Mouse (Mus musculus) C2C12 (cell line): ENCODE results near the gene Mrpl41. TPM values are rescaled to one million over a fixed set of nuclear protein-coding genes. Genes with fewer than 3 reads are reported as not detected.

Source experiments
- H3K27me3 ChIP-seq: one replicate; pipeline ENCODE4 v1.6.1; 2011; ENCODE audit not compliant: control insufficient read depth, insufficient read depth, insufficient read length
- H3K36me3 ChIP-seq: one replicate; pipeline ENCODE4 v1.6.1; 2011; ENCODE audit not compliant: control insufficient read depth, insufficient read depth
- H3K4me3 ChIP-seq: one replicate; pipeline ENCODE4 v1.5.1; 2011; ENCODE audit warnings: mild to moderate bottlenecking, control low read depth; ENCODE audit not compliant: poor library complexity, insufficient read depth, severe bottlenecking
- H3K79me2 ChIP-seq: one replicate; pipeline ENCODE4 v1.6.1; 2011; ENCODE audit not compliant: control insufficient read depth, insufficient read depth
- H3K79me3 ChIP-seq: one replicate; pipeline ENCODE4 v1.6.1; 2011; ENCODE audit warnings: low read depth, control low read depth
- H3ac ChIP-seq: one replicate; pipeline ENCODE3; 2011; ENCODE audit warnings: low read depth; ENCODE audit not compliant: control insufficient read depth, insufficient read length
- CEBPB ChIP-seq: IDR thresholded peaks from one replicate; pipeline ENCODE4 v1.6.1; 2011; ENCODE audit warnings: low read depth, mild to moderate bottlenecking, control low read depth, moderate library complexity
- CTCF ChIP-seq: IDR thresholded peaks from one replicate; pipeline ENCODE4 v1.5.1; 2011; ENCODE audit not compliant: control insufficient read depth, insufficient read depth, insufficient read length
- FOSL1 ChIP-seq: IDR thresholded peaks from one replicate; pipeline ENCODE4 v1.8.0; 2011; ENCODE audit warnings: mild to moderate bottlenecking, low read length; ENCODE audit not compliant: poor library complexity, insufficient read depth, severe bottlenecking
- MAX ChIP-seq: IDR thresholded peaks from one replicate; pipeline ENCODE4 v1.6.1; 2011; ENCODE audit warnings: mild to moderate bottlenecking, control low read depth
- MYOD1 ChIP-seq: IDR thresholded peaks from one replicate; pipeline ENCODE4 v1.6.1; 2011; ENCODE audit warnings: low read depth; ENCODE audit not compliant: control insufficient read depth, insufficient read length
- MYOG ChIP-seq: IDR thresholded peaks from one replicate; pipeline ENCODE4 v1.6.1; 2011; ENCODE audit not compliant: control insufficient read depth, insufficient read length; ENCODE audit errors: extremely low read depth
- USF1 ChIP-seq: IDR thresholded peaks from one replicate; pipeline ENCODE4 v1.6.1; 2011; ENCODE audit warnings: low read depth, mild to moderate bottlenecking, control low read depth, moderate library complexity
- long read RNA-seq, 2 experiments: library from polyadenylated mRNA; unstranded; transcript quantifications; one replicate each; pipeline ENCODE4 v2.0.0; 2019 to 2020
- polyA plus RNA-seq: library from polyadenylated mRNA; unstranded; fragments of >200 nt; fragmentation: generic; extraction: Trizol; gene quantifications from one replicate; pipeline ENCODE4 v1.2.1, GENCODE M21; 2012; ENCODE audit warnings: missing spikeins

The Mrpl41 gene
- polyA plus RNA-seq = 98.4 TPM
- long read RNA-seq, experiment 1, transcript Mrpl41-201 (2 exons, 776 nt) = major isoform, 36 of 42 reads
- long read RNA-seq, experiment 1, partial matches to known transcripts = 0 of 42 reads
- long read RNA-seq, experiment 1, other reads (novel, unspliced or antisense) = 6 of 42 reads
- long read RNA-seq, experiment 2, transcript Mrpl41-201 (2 exons, 776 nt) = major isoform, 16 of 18 reads
- long read RNA-seq, experiment 2, partial matches to known transcripts = 0 of 18 reads
- long read RNA-seq, experiment 2, other reads (novel, unspliced or antisense) = 2 of 18 reads

DNA sequence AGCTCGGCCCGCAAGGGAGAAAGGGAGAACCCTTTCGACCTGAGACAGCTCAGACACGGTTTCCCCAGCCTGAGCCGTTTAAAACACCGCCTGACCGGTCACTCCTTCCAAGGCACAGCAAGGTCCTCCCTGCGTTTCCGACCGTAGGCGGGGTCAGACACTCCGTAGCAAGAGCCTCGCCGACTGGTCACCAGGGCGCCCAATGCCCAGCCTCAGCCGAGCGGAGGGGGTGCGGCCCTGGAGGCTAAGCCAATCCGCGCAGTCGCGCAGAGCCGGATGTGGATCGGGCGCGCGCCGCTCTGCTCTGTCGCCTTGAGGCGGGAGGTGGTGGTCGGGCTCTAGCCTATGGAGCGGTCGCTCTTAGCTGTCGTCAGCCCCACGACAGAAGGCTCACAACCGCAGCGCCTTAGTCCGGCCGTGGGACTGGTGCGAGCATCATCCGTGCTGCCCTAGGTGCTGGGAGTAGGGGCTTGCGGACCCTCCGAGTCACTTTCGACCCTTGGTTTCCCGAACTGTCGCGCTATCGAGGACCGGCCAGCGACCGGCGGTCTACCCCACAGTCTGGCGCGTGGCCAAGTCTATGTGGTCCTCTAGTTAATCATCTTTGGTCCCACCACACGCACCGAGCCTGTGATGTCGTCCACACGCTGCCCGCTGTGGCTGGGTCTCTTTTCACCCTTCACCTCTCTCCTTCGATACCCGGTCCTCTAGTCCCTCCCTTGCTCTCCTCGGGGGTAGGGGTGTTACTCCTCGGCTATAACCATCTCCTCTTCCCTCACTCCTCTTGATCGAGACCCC is at the start of gene Mrpl41:
TSS of gene Mrpl41 (minus strand) at position 193 of the 798 bp plus-strand sequence.
- peaks cover 17% of the 10 kb centered on the region for H3K79me2 ChIP-seq
- TF ChIP-seq CTCF (no peak), MYOD1 (no peak), FOSL1 (no peak), USF1 (no peak), CEBPB (no peak), MYOG (no peak), MAX (peak; percentile 61)
- H3ac ChIP-seq = peak within 1 kb of the TSS; percentile 76
- peak within 1 kb of the TSS; percentile 87 for H3K4me3 ChIP-seq
- no peaks in the 10 kb centered on the region for H3K27me3 ChIP-seq
- H3K36me3 ChIP-seq = peaks cover 24% of the 10 kb centered on the region
- H3K79me3 ChIP-seq = peaks cover 12% of the 10 kb centered on the region

DNA sequence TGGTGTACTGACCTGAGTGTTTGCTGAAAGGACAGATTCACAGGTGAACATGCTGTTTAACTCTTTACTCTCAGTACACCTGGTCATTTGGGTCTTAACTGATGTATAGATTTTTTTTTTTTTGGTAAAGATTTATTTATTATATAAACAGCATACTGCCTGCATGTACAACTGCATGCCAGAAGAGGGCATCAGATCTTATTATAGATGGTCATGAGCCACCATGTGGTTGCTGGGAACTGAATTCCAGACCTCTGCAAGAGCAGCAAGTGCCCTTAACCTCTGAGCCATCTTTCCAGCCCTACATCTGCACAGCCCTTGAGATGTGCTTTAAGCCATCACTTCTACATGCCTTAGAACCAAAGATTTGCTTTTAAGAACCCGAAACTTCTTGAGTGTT is 47.8 kb upstream of the Mrpl41 start:
- TF ChIP-seq MAX = no peak
- no peak for TF ChIP-seq USF1
- TF ChIP-seq MYOD1 = no peak
- no peak for TF ChIP-seq CEBPB
- no peak for TF ChIP-seq MYOG
- TF ChIP-seq FOSL1 = no peak
- no peak for TF ChIP-seq CTCF
- no peaks in the 10 kb centered on the region for H3K79me3 ChIP-seq
- H3K79me2 ChIP-seq = no peaks in the 10 kb centered on the region
- H3K27me3 ChIP-seq = no peaks in the 10 kb centered on the region
- no peaks in the 10 kb centered on the region for H3K36me3 ChIP-seq
- no peak overlapping the region for H3ac ChIP-seq
- no peak overlapping the region for H3K4me3 ChIP-seq

DNA sequence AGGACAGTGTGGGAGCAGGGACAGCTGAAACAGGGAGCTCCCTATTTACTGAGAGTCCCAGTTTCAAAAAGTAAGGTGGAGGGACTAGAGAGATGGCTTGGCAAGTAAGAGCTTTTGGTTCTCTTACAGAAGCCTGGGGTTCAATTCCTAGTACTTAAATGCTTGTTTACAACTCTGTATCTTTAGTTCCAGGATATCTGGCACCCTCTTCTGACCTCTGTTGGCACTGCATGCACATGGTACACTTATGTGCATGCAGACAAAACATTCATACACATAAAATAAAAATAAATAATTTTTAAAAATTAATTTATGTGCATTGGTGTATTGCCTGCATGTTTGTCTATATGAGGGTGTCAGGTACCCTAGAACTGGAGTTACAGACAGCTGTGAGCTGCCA is 33.4 kb upstream of the Mrpl41 start:
- Histone ChIP-seq H3K4me3 (no peak overlapping the region), H3K79me3 (no peaks in the 10 kb centered on the region), H3K36me3 (no peaks in the 10 kb centered on the region), H3ac (no peak overlapping the region), H3K27me3 (no peaks in the 10 kb centered on the region), H3K79me2 (no peaks in the 10 kb centered on the region)
- TF ChIP-seq USF1 = no peak
- TF ChIP-seq MYOG = no peak
- TF ChIP-seq CTCF = no peak
- TF ChIP-seq MYOD1 = no peak
- TF ChIP-seq MAX = no peak
- no peak for TF ChIP-seq FOSL1
- no peak for TF ChIP-seq CEBPB

DNA sequence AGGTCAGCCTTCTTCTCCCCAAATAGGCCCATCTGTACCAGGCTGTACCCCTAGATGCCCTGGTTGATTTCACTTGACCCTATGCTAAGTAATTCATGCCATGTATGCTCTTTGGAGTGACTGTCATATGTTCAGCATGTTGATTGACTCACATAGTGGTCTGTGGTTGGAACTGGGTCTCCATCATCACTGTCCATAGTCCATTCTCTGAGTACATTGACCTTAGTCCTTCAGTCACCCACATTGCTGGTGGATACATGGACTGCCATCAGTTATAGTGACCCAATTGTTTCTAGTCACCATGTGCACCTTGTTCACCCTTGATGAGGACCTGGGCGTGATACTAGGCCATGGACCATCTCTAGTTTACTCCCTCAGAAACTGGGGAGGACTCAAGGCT is 31.9 kb upstream of the Mrpl41 start:
- no peak overlapping the region for H3K4me3 ChIP-seq
- no peaks in the 10 kb centered on the region for H3K27me3 ChIP-seq

DNA sequence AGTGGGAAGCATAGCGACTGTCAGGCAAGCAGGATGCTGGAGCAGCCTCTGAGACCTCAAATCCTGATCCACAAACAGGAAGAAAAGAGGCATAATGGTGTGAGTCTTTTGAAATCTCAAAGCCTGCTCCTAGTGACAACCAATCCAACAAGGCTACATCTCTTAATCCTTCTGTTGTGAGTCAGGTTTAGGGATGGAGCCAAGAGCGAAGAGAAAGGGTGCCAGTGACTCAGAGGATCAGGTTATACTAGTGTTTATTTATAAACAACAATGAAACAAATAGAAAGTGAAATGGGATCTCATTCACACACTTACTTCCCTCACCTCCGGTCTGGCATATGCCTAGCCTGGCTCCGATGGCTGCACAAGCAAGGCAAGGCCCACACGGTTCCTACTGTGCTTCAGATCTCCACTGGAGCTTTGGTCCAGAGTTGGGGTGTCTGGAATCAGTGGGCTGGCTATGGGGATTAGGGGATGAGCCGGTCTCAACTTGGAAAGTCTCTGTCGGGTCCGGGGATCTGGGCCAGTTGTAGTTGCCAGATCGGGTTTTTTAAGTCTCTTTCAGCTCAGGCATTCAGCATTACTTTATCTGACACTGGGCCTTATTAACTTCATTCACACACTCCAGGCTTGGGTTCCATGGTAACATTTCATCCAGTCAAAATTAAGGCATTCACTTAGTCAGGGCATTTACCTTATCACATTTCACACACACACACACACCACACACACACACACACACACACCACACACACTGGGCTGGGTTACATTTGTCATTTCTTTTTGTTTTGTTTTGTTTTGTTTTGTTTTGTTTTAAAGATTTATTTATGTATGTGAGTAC is 29.3 kb upstream of the Mrpl41 start:
- TF ChIP-seq USF1 = no peak
- TF ChIP-seq FOSL1 = no peak
- no peak for TF ChIP-seq MYOG
- no peak for TF ChIP-seq MAX
- TF ChIP-seq CTCF = no peak
- TF ChIP-seq MYOD1 = no peak
- no peak for TF ChIP-seq CEBPB
- H3K79me3 ChIP-seq = no peaks in the 10 kb centered on the region
- no peaks in the 10 kb centered on the region for H3K36me3 ChIP-seq
- no peak overlapping the region for H3K4me3 ChIP-seq
- no peak overlapping the region for H3ac ChIP-seq
- no peaks in the 10 kb centered on the region for H3K27me3 ChIP-seq
- H3K79me2 ChIP-seq = no peaks in the 10 kb centered on the region

More for the DNA sequence above, 31.9 kb upstream of the Mrpl41 start:
- no peaks in the 10 kb centered on the region for H3K79me3 ChIP-seq
- no peak overlapping the region for H3ac ChIP-seq
- H3K36me3 ChIP-seq = no peaks in the 10 kb centered on the region
- no peaks in the 10 kb centered on the region for H3K79me2 ChIP-seq
- TF ChIP-seq MAX (no peak), USF1 (no peak), CEBPB (no peak), FOSL1 (no peak), MYOD1 (no peak), MYOG (no peak), CTCF (no peak)
